Mouse (Mus musculus) midbrain, postnatal 0 days (tissue): ENCODE measurements around the gene Foxl1. TPM values are rescaled to one million over a fixed set of nuclear protein-coding genes. Genes with fewer than 3 reads are reported as not detected.

Source experiments
- ATAC-seq: fragments of 200-750 bp; cut with Nextera tagmentation; 2 replicates; pipeline ENCODE4 v1.8.0; 2017; ENCODE audit warnings: moderate number of reproducible peaks, mild to moderate bottlenecking, moderate TSS enrichment, moderate library complexity; ENCODE audit not compliant: low FRiP score
- DNase-seq: peaks from one replicate; pipeline ENCODE4 v3.0.0-alpha.2; 2015; ENCODE audit warnings: low spot score
- H3K27ac ChIP-seq: fragments of 300-500 bp; sonication (generic); 2 replicates; pipeline ENCODE4 v1.5.1; 2014; ENCODE audit warnings: low read depth, mild to moderate bottlenecking, low read length, mixed read lengths
- H3K27me3 ChIP-seq: fragments of 300-500 bp; sonication (generic); 2 replicates; pipeline ENCODE4 v1.6.1; 2014; ENCODE audit warnings: low read length, control low read depth, mixed read lengths; ENCODE audit not compliant: insufficient read depth
- H3K36me3 ChIP-seq: fragments of 300-500 bp; sonication (generic); 2 replicates; pipeline ENCODE4 v1.6.1; 2014; ENCODE audit warnings: low read length, control low read depth, mixed read lengths; ENCODE audit not compliant: insufficient read depth
- H3K4me1 ChIP-seq: fragments of 300-500 bp; sonication (generic); 2 replicates; pipeline ENCODE4 v1.6.1; 2014; ENCODE audit warnings: mild to moderate bottlenecking, control low read depth, antibody characterized with exemption, low read length, mixed read lengths; ENCODE audit not compliant: insufficient read depth
- H3K4me2 ChIP-seq: fragments of 300-500 bp; sonication (generic); 2 replicates; pipeline ENCODE4 v1.6.1; 2014; ENCODE audit warnings: low read depth, mild to moderate bottlenecking, low read length, mixed read lengths; ENCODE audit not compliant: poor library complexity, severe bottlenecking
- H3K4me3 ChIP-seq: fragments of 300-500 bp; sonication (generic); 2 replicates; pipeline ENCODE4 v1.5.1; 2014; ENCODE audit warnings: low read depth, mild to moderate bottlenecking, low read length, moderate library complexity
- H3K9ac ChIP-seq: fragments of 300-500 bp; sonication (generic); replicated peaks from 2 replicates; pipeline ENCODE4 v1.6.1; 2014; ENCODE audit warnings: mild to moderate bottlenecking, low read length, moderate library complexity, mixed read lengths; ENCODE audit not compliant: poor library complexity, severe bottlenecking
- H3K9me3 ChIP-seq: fragments of 300-500 bp; sonication (generic); 2 replicates; pipeline ENCODE4 v1.6.1; 2016; ENCODE audit warnings: low read length, control low read depth
- CTCF ChIP-seq: IDR thresholded peaks from 2 replicates; pipeline ENCODE4 v1.5.1; 2016; ENCODE audit warnings: antibody characterized with exemption, mild to moderate bottlenecking
- WGBS: fragments of 180-500 bp; shearing (Covaris S2); extraction: QIAGEN DNeasy Blood & Tissue Kit; methylation state at CpG from one replicate; pipeline ENCODE4 v1.1.7; 2014; 5-methylcytosine and 5-hydroxymethylcytosine counted together
- polyA plus RNA-seq: library from polyadenylated mRNA; unstranded; fragments of >200 nt; fragmentation: Nextera tagmentation; extraction: Ambion mirVana; gene quantifications from 2 replicates; pipeline ENCODE4 v1.2.1, GENCODE M21; 2015
- total RNA-seq: library from RNA; depleted of rRNA; stranded (reverse); fragments of >200 nt; gene quantifications from 2 replicates; pipeline ENCODE4 v1.2.3, GENCODE M21; 2014

The Foxl1 gene
- total and polyA plus RNA-seq, 2 experiments from 2014 or later = 0.20 to 0.22 TPM

GRCm38 (mm10) chr8:121115948-121116347 lies 11.8 kb upstream of the Foxl1 start, which contains the start of gene Foxc2:
Foxc2 (plus strand) TSS chr8:121116171.
- no peaks in the 10 kb centered on the region for H3K9me3 ChIP-seq
- H3K4me1 ChIP-seq = peaks cover 2% of the 10 kb centered on the region; the same call in 1 of the 2 replicates
- H3K27ac ChIP-seq = no peak within 1 kb of the TSS
- TF ChIP-seq CTCF = no peak; the same call in 1 of the 2 replicates
- peak within 1 kb of the TSS; percentile 45 for H3K4me2 ChIP-seq
- WGBS = under 1% methylated on average over 25 of the region's 25 CpGs
- H3K9ac ChIP-seq = no peak within 1 kb of the TSS
- DNase-seq (peak; percentile 82), ATAC-seq (no peak)
- H3K4me3 ChIP-seq = peak within 1 kb of the TSS; percentile 29
- peaks cover 67% of the 10 kb centered on the region for H3K27me3 ChIP-seq
- H3K36me3 ChIP-seq = no peaks in the 10 kb centered on the region

- DNase-seq (no peak), ATAC-seq (no peak)
- no peak overlapping the region for H3K27ac ChIP-seq
- no peaks in the 10 kb centered on the region for H3K9me3 ChIP-seq
- 1% methylated on average over 54 of the region's 55 CpGs for WGBS
- peak overlapping the region; percentile 45 for H3K4me2 ChIP-seq
- H3K27me3 ChIP-seq = peaks cover 68% of the 10 kb centered on the region
- no peaks in the 10 kb centered on the region for H3K36me3 ChIP-seq
- no peak overlapping the region for H3K9ac ChIP-seq
- no peak for TF ChIP-seq CTCF
- H3K4me1 ChIP-seq = peaks cover 2% of the 10 kb centered on the region; the same call in 1 of the 2 replicates
- H3K4me3 ChIP-seq = peak overlapping the region; percentile 29
Observed at GRCm38 (mm10) chr8:121116591-121117185, 11.1 kb upstream of the Foxl1 start.

- ATAC-seq = no peak
- TF ChIP-seq CTCF = peak; percentile 10; the same call in 1 of the 2 replicates
- under 1% methylated on average over 35 of the region's 62 CpGs for WGBS
- H3K9me3 ChIP-seq = no peaks in the 10 kb centered on the region
- peaks cover 2% of the 10 kb centered on the region; the same call in 1 of the 2 replicates for H3K4me1 ChIP-seq
- H3K36me3 ChIP-seq = no peaks in the 10 kb centered on the region
- peaks cover 73% of the 10 kb centered on the region for H3K27me3 ChIP-seq
- H3K4me2 ChIP-seq = peak overlapping the region; percentile 23; the same call in 1 of the 2 replicates
- peak overlapping the region; percentile 29 for H3K4me3 ChIP-seq
- H3K27ac ChIP-seq = no peak overlapping the region
- H3K9ac ChIP-seq = no peak overlapping the region
- DNase-seq = no peak
Observed at GRCm38 (mm10) chr8:121117186-121117651, 10.5 kb upstream of the Foxl1 start.

GRCm38 (mm10) chr8:121117906-121118305 lies 9.8 kb upstream of the Foxl1 start:
- no peak overlapping the region; the same call in 1 of the 2 replicates for H3K9ac ChIP-seq
- no peaks in the 10 kb centered on the region for H3K36me3 ChIP-seq
- no peak overlapping the region for H3K27ac ChIP-seq
- no peak for TF ChIP-seq CTCF
- H3K4me1 ChIP-seq = peaks cover 2% of the 10 kb centered on the region; the same call in 1 of the 2 replicates
- H3K27me3 ChIP-seq = peaks cover 80% of the 10 kb centered on the region
- no peak for ATAC-seq
- WGBS = under 1% methylated on average over 28 of the region's 28 CpGs
- H3K4me3 ChIP-seq = peak overlapping the region; percentile 29; the same call in 1 of the 2 replicates
- DNase-seq = no peak
- H3K9me3 ChIP-seq = no peaks in the 10 kb centered on the region
- 0 out of 2 replicates have a peak overlapping the region, but pooled peaks have one; percentile 23 for H3K4me2 ChIP-seq

GRCm38 (mm10) chr8:121118634-121119420 lies 8.9 kb upstream of the Foxl1 start:
- 2% methylated on average over 18 of the region's 18 CpGs for WGBS
- TF ChIP-seq CTCF = no peak
- H3K27ac ChIP-seq = no peak overlapping the region
- H3K4me2 ChIP-seq = no peak overlapping the region
- DNase-seq (no peak), ATAC-seq (no peak)
- no peaks in the 10 kb centered on the region for H3K36me3 ChIP-seq
- no peaks in the 10 kb centered on the region for H3K9me3 ChIP-seq
- H3K4me3 ChIP-seq = no peak overlapping the region
- H3K4me1 ChIP-seq = peaks cover 2% of the 10 kb centered on the region; the same call in 1 of the 2 replicates
- peaks cover 85% of the 10 kb centered on the region for H3K27me3 ChIP-seq
- H3K9ac ChIP-seq = no peak overlapping the region
